Mouse (Mus musculus) retina, postnatal 1 day (tissue): Measurements from ENCODE around the gene Gpt2.

Source experiments
- DNase-seq: peaks from one replicate; pipeline ENCODE4 v3.0.0-alpha.2; 2012

The Gpt2 gene

GRCm38 (mm10) chr8:85487906-85488620 is 4.3 kb upstream of the Gpt2 start:
- no peak for DNase-seq

- DNase-seq, result no peak
These were observed 3.7 kb upstream of the Gpt2 start for GRCm38 (mm10) chr8:85488631-85489030.

- DNase-seq, result no peak
These were observed 2.8 kb upstream of the Gpt2 start for GRCm38 (mm10) chr8:85489546-85489945.

- DNase-seq, result peak; percentile 36
These were observed 860 bp downstream of the Gpt2 start for GRCm38 (mm10) chr8:85492940-85493931.

GRCm38 (mm10) chr8:85496125-85496524 is 3.7 kb downstream of the Gpt2 start:
- no peak for DNase-seq

GRCm38 (mm10) chr8:85496778-85497177 is 4.4 kb downstream of the Gpt2 start:
- no peak for DNase-seq

- no peak for DNase-seq
These were observed 6.2 kb downstream of the Gpt2 start for GRCm38 (mm10) chr8:85498577-85498976.

GRCm38 (mm10) chr8:85500460-85500859 is 8.1 kb downstream of the Gpt2 start:
- no peak for DNase-seq

- no peak for DNase-seq
These were observed 8.7 kb downstream of the Gpt2 start for GRCm38 (mm10) chr8:85500955-85501685.

GRCm38 (mm10) chr8:85502381-85502780 is 10.0 kb downstream of the Gpt2 start:
- no peak for DNase-seq

GRCm38 (mm10) chr8:85503065-85503464 is 10.7 kb downstream of the Gpt2 start:
- DNase-seq, result no peak

- no peak for DNase-seq
These were observed 12.3 kb downstream of the Gpt2 start for GRCm38 (mm10) chr8:85504704-85505103.

- no peak for DNase-seq
These were observed 14.2 kb downstream of the Gpt2 start for GRCm38 (mm10) chr8:85506620-85507019.

- no peak for DNase-seq
These were observed 16.3 kb downstream of the Gpt2 start for GRCm38 (mm10) chr8:85508661-85509060.

- no peak for DNase-seq
These were observed 19.9 kb downstream of the Gpt2 start for GRCm38 (mm10) chr8:85512234-85512633.

- DNase-seq, result no peak
These were observed 20.9 kb downstream of the Gpt2 start for GRCm38 (mm10) chr8:85513283-85513682.

- DNase-seq, result no peak
These were observed 23.0 kb downstream of the Gpt2 start for GRCm38 (mm10) chr8:85515391-85515790.

- DNase-seq, result no peak
These were observed 25.0 kb downstream of the Gpt2 start for GRCm38 (mm10) chr8:85517336-85517735.

GRCm38 (mm10) chr8:85517956-85518355 is 25.6 kb downstream of the Gpt2 start:
- DNase-seq, result no peak

GRCm38 (mm10) chr8:85520586-85520985 is 28.2 kb downstream of the Gpt2 start:
- DNase-seq, result no peak

GRCm38 (mm10) chr8:85521332-85521731 is 29.0 kb downstream of the Gpt2 start:
- DNase-seq, result no peak

- DNase-seq, result no peak
These were observed 31.7 kb downstream of the Gpt2 start for GRCm38 (mm10) chr8:85524086-85524485.

GRCm38 (mm10) chr8:85526105-85526504 is 33.7 kb downstream of the Gpt2 start:
- DNase-seq, result peak; percentile 66
